Mouse (Mus musculus): ENCODE measurements around the gene Vmn1r184.
"Not testable (repeated sequence)": the region's sequence is repeated elsewhere in the genome, so short reads cannot be mapped to it uniquely, and the experiment has no call there.

Vmn1r184 gene

DNA sequence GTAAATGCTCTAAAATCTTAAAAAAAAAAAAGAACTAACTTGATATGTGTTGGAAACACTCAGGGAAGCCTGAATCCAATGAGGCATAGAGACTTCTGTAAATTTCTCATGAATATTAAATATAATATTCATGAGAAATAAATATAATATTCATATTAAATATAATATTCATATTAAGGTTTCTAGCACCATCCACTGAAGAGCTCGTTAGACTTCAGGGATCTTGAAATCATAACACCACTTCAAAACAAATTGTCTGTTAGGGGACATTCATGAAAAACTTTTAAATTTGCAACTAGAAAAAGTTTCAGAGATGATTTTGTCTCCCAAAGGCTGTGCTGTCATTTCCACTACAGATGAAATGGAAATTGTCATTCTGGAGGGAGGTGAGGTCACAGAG is at the start of gene Vmn1r184:
TSS of gene Vmn1r184 (plus strand) at position 301 of the 400 bp plus-strand sequence.
- DNase-seq (ENCODE audit: low spot score in 2 of 2): not testable (repeated sequence)

GRCm38 (mm10) chr7:26303429-26304166 is 43.5 kb downstream of the Vmn1r184 start:
- DNase-seq (ENCODE audit: low spot score in 2 of 2): not testable (repeated sequence)

GRCm38 (mm10) chr7:26306926-26307325 is 46.8 kb downstream of the Vmn1r184 start, which contains the start of gene Cyp2a4:
TSS of gene Cyp2a4 (plus strand) at chr7:26307169.
- not testable (repeated sequence) for DNase-seq (ENCODE audit: low spot score in 2 of 2)

- DNase-seq (ENCODE audit: low spot score in 2 of 2): not testable (repeated sequence)
Observed at GRCm38 (mm10) chr7:26311786-26312185, 51.7 kb downstream of the Vmn1r184 start.

- not testable (repeated sequence) for DNase-seq (ENCODE audit: low spot score in 2 of 2)
Observed at GRCm38 (mm10) chr7:26315194-26315593, 55.1 kb downstream of the Vmn1r184 start.

GRCm38 (mm10) chr7:26315809-26316208 is 55.7 kb downstream of the Vmn1r184 start:
- not testable (repeated sequence) for DNase-seq (ENCODE audit: low spot score in 2 of 2)

Measured in urinary bladder, adult 18-20 months (tissue).